Mouse (Mus musculus): ENCODE data around the gene Adgrg3. TPM values are rescaled to one million over a fixed set of nuclear protein-coding genes. Genes with fewer than 3 reads are reported as not detected.

Adgrg3 gene
- polyA plus RNA-seq, 1 experiment from 2014 or later, result 2.4 TPM

GRCm38 (mm10) chr8:95041883-95042784, 24.6 kb downstream of the Adgrg3 start:
- ATAC-seq (ENCODE audit: low FRiP score, low read depth), result no peak
- H3K36me3 ChIP-seq, result no peaks in the 10 kb centered on the region
- 69% methylated on average over 6 of the region's 6 CpGs for WGBS
- H3K9me3 ChIP-seq, result no peaks in the 10 kb centered on the region
- no peak overlapping the region for H3K9ac ChIP-seq
- no peak overlapping the region for H3K4me2 ChIP-seq (replicated peaks)
- no peak overlapping the region for H3K27ac ChIP-seq
- H3K4me3 ChIP-seq, result no peak overlapping the region
- H3K27me3 ChIP-seq (replicated peaks), result no peaks in the 10 kb centered on the region
- H3K4me1 ChIP-seq, result no peaks in the 10 kb centered on the region

- Histone ChIP-seq H3K4me2 (replicated peaks) (no peak overlapping the region), H3K4me3 (no peak overlapping the region), H3K9me3 (no peaks in the 10 kb centered on the region), H3K36me3 (no peaks in the 10 kb centered on the region), H3K9ac (no peak overlapping the region), H3K4me1 (no peaks in the 10 kb centered on the region; the same call in 1 of the 2 replicates), H3K27me3 (replicated peaks) (no peaks in the 10 kb centered on the region), H3K27ac (no peak overlapping the region)
- WGBS, result 78% methylated on average over 4 of the region's 4 CpGs
- no peak for ATAC-seq (ENCODE audit: low FRiP score, low read depth)
Observed at GRCm38 (mm10) chr8:95044811-95045210, 27.3 kb downstream of the Adgrg3 start.

GRCm38 (mm10) chr8:95046982-95047381, 29.5 kb downstream of the Adgrg3 start:
- no peaks in the 10 kb centered on the region for H3K27me3 ChIP-seq (replicated peaks)
- H3K9me3 ChIP-seq, result no peaks in the 10 kb centered on the region
- no peaks in the 10 kb centered on the region for H3K36me3 ChIP-seq
- no peak overlapping the region for H3K27ac ChIP-seq
- H3K4me1 ChIP-seq, result no peaks in the 10 kb centered on the region; the same call in 1 of the 2 replicates
- no peak overlapping the region for H3K9ac ChIP-seq
- H3K4me3 ChIP-seq, result no peak overlapping the region
- H3K4me2 ChIP-seq (replicated peaks), result no peak overlapping the region
- 79% methylated on average over 3 of the region's 3 CpGs for WGBS
- no peak for ATAC-seq (ENCODE audit: low FRiP score, low read depth)

- ATAC-seq (ENCODE audit: low FRiP score, low read depth), result no peak
- Histone ChIP-seq H3K27ac (no peak overlapping the region), H3K27me3 (replicated peaks) (no peaks in the 10 kb centered on the region), H3K4me2 (replicated peaks) (no peak overlapping the region), H3K9me3 (no peaks in the 10 kb centered on the region), H3K4me3 (no peak overlapping the region), H3K4me1 (no peaks in the 10 kb centered on the region; the same call in 1 of the 2 replicates), H3K9ac (no peak overlapping the region), H3K36me3 (no peaks in the 10 kb centered on the region)
- WGBS, result 71% methylated on average over 6 of the region's 6 CpGs
Observed at GRCm38 (mm10) chr8:95047884-95048680, 30.6 kb downstream of the Adgrg3 start.

- Histone ChIP-seq H3K9me3 (no peaks in the 10 kb centered on the region), H3K27me3 (replicated peaks) (no peaks in the 10 kb centered on the region), H3K9ac (no peak overlapping the region), H3K4me1 (no peaks in the 10 kb centered on the region; the same call in 1 of the 2 replicates), H3K4me3 (no peak overlapping the region), H3K27ac (no peak overlapping the region), H3K4me2 (replicated peaks) (no peak overlapping the region), H3K36me3 (no peaks in the 10 kb centered on the region)
- WGBS, result 69% methylated on average over 2 of the region's 2 CpGs
- ATAC-seq (ENCODE audit: low FRiP score, low read depth), result no peak
Observed at GRCm38 (mm10) chr8:95049636-95050035, 32.1 kb downstream of the Adgrg3 start.

GRCm38 (mm10) chr8:95054438-95054837, 36.9 kb downstream of the Adgrg3 start:
- no peak overlapping the region for H3K27ac ChIP-seq
- no peak for ATAC-seq (ENCODE audit: low FRiP score, low read depth)
- no peaks in the 10 kb centered on the region for H3K4me1 ChIP-seq
- H3K4me2 ChIP-seq (replicated peaks), result no peak overlapping the region
- no peak overlapping the region for H3K4me3 ChIP-seq
- 56% methylated on average over 6 of the region's 6 CpGs for WGBS
- no peaks in the 10 kb centered on the region for H3K36me3 ChIP-seq
- no peak overlapping the region for H3K9ac ChIP-seq
- H3K9me3 ChIP-seq, result no peaks in the 10 kb centered on the region
- no peaks in the 10 kb centered on the region for H3K27me3 ChIP-seq (replicated peaks)

GRCm38 (mm10) chr8:95054927-95055510, 37.5 kb downstream of the Adgrg3 start, which contains the start of gene Drc7:
Gene Drc7, plus strand, starts transcription at chr8:95055103.
- ATAC-seq (ENCODE audit: low FRiP score, low read depth), result peak; percentile 85
- WGBS, result 31% methylated on average over 2 of the region's 2 CpGs
- no peak within 1 kb of the TSS for H3K4me2 ChIP-seq (replicated peaks)

GRCm38 (mm10) chr8:95056414-95056813, 38.9 kb downstream of the Adgrg3 start:
- Histone ChIP-seq H3K9ac (no peak overlapping the region), H3K36me3 (no peaks in the 10 kb centered on the region), H3K4me1 (no peaks in the 10 kb centered on the region), H3K4me3 (no peak overlapping the region), H3K4me2 (replicated peaks) (no peak overlapping the region), H3K27ac (no peak overlapping the region), H3K9me3 (no peaks in the 10 kb centered on the region), H3K27me3 (replicated peaks) (no peaks in the 10 kb centered on the region)
- WGBS, result 86% methylated on average over 5 of the region's 5 CpGs
- no peak for ATAC-seq (ENCODE audit: low FRiP score, low read depth)

More at GRCm38 (mm10) chr8:95054927-95055510, 37.5 kb downstream of the Adgrg3 start, which contains the start of gene Drc7:
- Histone ChIP-seq H3K4me3 (no peak within 1 kb of the TSS), H3K27me3 (replicated peaks) (no peaks in the 10 kb centered on the region), H3K9ac (no peak within 1 kb of the TSS), H3K27ac (no peak within 1 kb of the TSS), H3K9me3 (no peaks in the 10 kb centered on the region), H3K4me1 (no peaks in the 10 kb centered on the region), H3K36me3 (no peaks in the 10 kb centered on the region)

GRCm38 (mm10) chr8:95058661-95059060, 41.2 kb downstream of the Adgrg3 start:
- no peaks in the 10 kb centered on the region for H3K9me3 ChIP-seq
- no peak overlapping the region for H3K9ac ChIP-seq
- H3K4me2 ChIP-seq (replicated peaks), result no peak overlapping the region
- WGBS, result 84% methylated on average over 6 of the region's 6 CpGs
- no peak for ATAC-seq (ENCODE audit: low FRiP score, low read depth)
- H3K4me3 ChIP-seq, result no peak overlapping the region
- no peaks in the 10 kb centered on the region for H3K27me3 ChIP-seq (replicated peaks)
- no peaks in the 10 kb centered on the region for H3K36me3 ChIP-seq
- H3K4me1 ChIP-seq, result no peaks in the 10 kb centered on the region
- H3K27ac ChIP-seq, result no peak overlapping the region

GRCm38 (mm10) chr8:95059812-95060533, 42.5 kb downstream of the Adgrg3 start:
- Histone ChIP-seq H3K4me2 (replicated peaks) (no peak overlapping the region), H3K9ac (no peak overlapping the region), H3K4me1 (no peaks in the 10 kb centered on the region), H3K9me3 (no peaks in the 10 kb centered on the region), H3K4me3 (no peak overlapping the region), H3K36me3 (no peaks in the 10 kb centered on the region), H3K27ac (no peak overlapping the region), H3K27me3 (replicated peaks) (no peaks in the 10 kb centered on the region)
- no peak for ATAC-seq (ENCODE audit: low FRiP score, low read depth)
- WGBS, result 71% methylated on average over 6 of the region's 6 CpGs

GRCm38 (mm10) chr8:95064531-95064930, 47.0 kb downstream of the Adgrg3 start:
- 96% methylated on average over 2 of the region's 2 CpGs for WGBS
- no peaks in the 10 kb centered on the region for H3K27me3 ChIP-seq (replicated peaks)
- no peaks in the 10 kb centered on the region for H3K36me3 ChIP-seq
- H3K27ac ChIP-seq, result no peak overlapping the region
- no peak overlapping the region for H3K9ac ChIP-seq
- H3K4me1 ChIP-seq, result no peaks in the 10 kb centered on the region
- no peak overlapping the region for H3K4me2 ChIP-seq (replicated peaks)
- ATAC-seq (ENCODE audit: low FRiP score, low read depth), result no peak
- H3K4me3 ChIP-seq, result no peak overlapping the region
- H3K9me3 ChIP-seq, result no peaks in the 10 kb centered on the region

All from neural tube, embryonic 12.5 days (tissue).